Mouse (Mus musculus): ENCODE measurements around the gene Cfhr2.
"Not testable (repeated sequence)": the region's sequence is repeated elsewhere in the genome, so short reads cannot be mapped to it uniquely, and the experiment has no call there.

The Cfhr2 gene

DNA sequence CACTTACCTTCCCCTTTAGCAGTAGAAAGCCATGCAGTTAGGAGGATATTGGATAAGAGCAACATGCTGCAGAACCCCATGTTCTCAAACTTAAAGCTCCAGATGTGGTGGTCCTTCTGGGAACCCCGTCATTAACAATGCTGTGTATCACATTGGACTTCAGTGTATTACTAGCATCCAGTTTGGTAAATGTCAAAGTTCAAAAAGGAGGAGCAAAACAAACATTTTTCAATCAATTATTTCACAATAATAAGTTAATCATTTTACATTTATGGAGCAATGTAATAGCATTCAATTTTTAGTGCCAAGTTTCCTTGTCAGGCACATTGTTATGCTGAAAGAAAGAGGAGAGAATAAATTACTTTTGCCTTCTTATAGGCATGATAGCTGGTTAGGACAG, at the start of gene Cfhr2:
TSS of gene Cfhr2 (minus strand) at position 155 of the 400 bp plus-strand sequence.
- DNase-seq, result no peak

DNA sequence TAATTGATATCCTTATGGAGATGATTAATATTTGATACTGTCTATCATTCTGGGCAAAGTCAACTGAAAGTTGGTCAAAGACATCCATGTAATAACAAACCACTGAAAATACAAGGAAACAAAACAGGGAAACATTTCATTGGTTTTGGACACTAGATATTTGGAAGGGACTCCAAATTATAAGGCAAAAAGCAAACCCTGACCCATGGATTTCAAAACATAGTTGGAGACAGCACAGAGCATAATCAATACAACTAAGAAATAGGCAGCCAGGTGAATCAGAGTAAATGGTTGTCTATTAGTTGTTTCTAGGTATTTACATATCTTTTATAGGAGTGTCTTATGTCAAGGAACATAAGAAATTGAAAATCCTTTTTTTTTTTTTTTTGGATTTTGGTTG, 5.2 kb upstream of the Cfhr2 start:
- DNase-seq, result no peak

DNA sequence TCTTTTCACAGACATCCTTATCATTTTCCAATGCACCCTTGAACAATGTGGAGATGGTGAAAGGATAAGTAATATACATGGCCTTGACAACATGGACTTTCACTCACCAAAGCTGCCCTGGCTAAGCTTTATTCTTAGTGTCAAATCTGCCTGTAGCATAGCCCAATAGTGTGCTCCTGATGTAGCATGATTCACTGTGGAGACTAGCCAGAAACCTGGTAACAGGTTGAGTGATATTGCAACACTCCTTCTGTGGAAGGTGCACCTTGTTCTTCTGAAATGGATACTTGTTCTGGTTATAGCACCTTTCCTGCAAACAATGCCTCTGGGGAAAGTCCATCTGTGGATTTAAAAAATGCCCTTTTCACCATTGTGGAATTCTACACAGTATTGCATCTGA, 1.7 kb upstream of the Cfhr2 start:
- DNase-seq, result no peak

DNA sequence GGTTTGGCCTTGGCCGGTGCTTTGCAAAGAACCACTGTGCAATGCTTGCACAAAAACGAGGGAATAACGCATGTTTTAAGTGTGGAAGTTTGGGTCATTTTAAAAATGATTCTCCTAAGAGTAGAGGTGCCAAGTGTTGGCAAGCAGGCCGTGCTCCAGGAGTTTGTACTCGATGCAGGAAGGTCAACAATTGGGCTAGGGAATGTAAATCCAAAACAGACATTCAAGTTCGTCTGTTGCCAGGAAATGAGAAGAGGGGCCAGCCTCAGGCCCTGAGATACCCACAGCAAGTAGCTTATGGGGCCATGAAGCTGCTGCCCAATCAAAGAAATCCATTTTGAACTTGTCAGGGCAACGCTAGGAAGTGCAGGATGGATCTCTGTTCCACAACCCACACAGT, 18.8 kb downstream of the Cfhr2 start:
- no peak for DNase-seq

DNA sequence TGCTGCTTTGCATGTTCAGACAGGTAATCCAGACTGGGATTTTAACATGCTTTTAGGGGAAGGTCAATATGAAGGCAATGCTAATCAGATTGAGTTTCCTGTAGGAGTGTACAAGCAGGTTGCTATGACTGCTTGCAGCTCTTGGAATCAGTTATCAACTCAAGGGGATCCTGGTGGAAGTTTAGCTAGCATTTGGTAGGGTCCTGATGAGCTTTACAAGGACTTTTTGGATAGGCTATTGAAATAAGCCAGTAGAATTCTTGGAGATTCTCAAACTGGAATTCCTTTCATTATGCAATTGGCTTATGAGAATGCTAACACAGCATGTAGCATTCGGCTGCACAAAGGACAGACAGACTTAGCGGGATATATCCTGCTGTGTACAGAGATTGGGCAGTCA, 19.2 kb downstream of the Cfhr2 start:
- no peak for DNase-seq

DNA sequence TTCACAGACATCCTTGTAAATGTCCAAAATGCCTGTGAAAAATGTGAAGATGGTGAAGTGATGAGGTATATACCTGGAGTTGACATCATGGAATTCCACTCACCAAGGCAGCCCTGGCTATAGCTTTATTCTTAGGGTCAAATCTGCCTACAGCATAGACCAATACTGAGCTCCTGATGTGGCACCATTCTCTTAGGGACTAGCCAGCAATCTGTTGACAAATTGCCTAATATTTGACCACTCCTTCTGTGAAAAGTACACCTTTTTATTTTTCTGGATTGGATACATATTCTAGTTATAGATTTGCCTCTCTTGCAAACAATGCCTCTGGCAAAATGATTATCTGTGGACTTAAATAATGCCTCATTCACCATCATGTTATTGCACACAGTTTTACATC, 49.9 kb downstream of the Cfhr2 start:
- no peak for DNase-seq

DNA sequence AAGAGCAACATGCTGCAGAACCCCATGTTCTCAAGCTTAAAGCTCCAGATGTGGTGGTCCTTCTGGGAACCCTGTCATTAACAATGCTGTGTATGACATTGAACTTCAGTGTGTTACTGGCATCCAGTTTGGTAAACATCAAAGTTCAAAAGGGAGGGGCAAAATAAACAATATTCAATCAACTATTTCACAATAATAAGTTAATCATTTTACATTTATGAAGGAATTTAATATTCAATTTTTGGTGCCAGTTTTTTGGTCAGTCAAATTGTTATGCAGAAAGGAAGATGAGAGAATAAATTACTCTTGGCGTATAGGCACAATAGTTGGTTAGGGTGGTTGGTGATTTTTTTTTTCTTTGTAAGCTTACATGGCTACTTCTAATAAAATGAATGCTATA, 77.4 kb downstream of the Cfhr2 start, which contains the start of gene Gm4788:
TSS of gene Gm4788 (minus strand) at position 101 of the 400 bp plus-strand sequence.
- no peak for DNase-seq

DNA sequence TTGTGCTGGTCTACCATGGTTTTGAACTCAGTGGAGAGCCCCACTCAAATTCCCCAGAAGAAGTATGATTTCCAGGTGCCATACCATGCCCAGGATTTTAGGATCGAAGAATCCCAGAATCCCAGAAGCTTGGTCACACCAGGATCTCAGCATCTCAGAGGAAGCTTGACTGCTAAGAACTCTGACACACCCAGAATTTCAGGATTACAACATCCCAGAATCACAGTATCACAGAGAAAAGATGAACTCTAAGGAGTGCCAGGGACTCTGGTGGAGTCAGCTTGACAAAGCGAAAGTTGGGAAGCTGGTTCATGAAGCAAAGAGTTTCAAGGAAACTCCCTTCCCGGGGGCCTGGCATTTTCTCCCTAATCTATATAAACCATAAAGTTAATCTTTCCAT, 88.6 kb downstream of the Cfhr2 start:
- DNase-seq, result not testable (repeated sequence)
